Mouse (Mus musculus) ES-E14 (cell line): ENCODE results near the gene Col25a1. TPM values are rescaled to one million over a fixed set of nuclear protein-coding genes. Genes with fewer than 3 reads are reported as not detected.

Source experiments
- DNase-seq: peaks from one replicate; pipeline ENCODE4 v3.0.0-alpha.2; 2013; ENCODE audit warnings: low read depth, low spot score
- H3K27ac ChIP-seq: 2 replicates; pipeline ENCODE4 v1.5.1; 2012; ENCODE audit warnings: low read depth, mild to moderate bottlenecking, low read length, moderate library complexity, mixed read lengths; ENCODE audit not compliant: poor library complexity, insufficient read depth, severe bottlenecking
- H3K36me3 ChIP-seq: 2 replicates; pipeline ENCODE4 v1.6.1; 2012; ENCODE audit warnings: mild to moderate bottlenecking, low read length, moderate library complexity, mixed read lengths; ENCODE audit not compliant: control insufficient read depth, poor library complexity, insufficient read depth, severe bottlenecking
- H3K4me1 ChIP-seq, 2 experiments: fragments of 150-350 bp in 1 of 2; sonication (generic) in 1 of 2; 2 replicates each; pipeline ENCODE4 v1.6.1; 2012; ENCODE audit warnings: low read length in 2 of 2, mild to moderate bottlenecking in 1 of 2, mixed read lengths in 1 of 2; ENCODE audit not compliant: control insufficient read depth in 2 of 2, insufficient read depth in 2 of 2, poor library complexity in 1 of 2
- H3K4me3 ChIP-seq, 2 experiments: fragments of 150-350 bp in 1 of 2; sonication (generic) in 1 of 2; 2 replicates each; pipeline ENCODE4 v1.5.1; 2012; ENCODE audit warnings: low read length in 2 of 2, low read depth in 1 of 2, mild to moderate bottlenecking in 1 of 2, mixed read lengths in 1 of 2; ENCODE audit not compliant: insufficient read depth in 1 of 2, poor library complexity in 1 of 2, severe bottlenecking in 1 of 2
- H3K9ac ChIP-seq: 2 replicates; pipeline ENCODE4 v1.6.1; 2012; ENCODE audit warnings: low read depth, mild to moderate bottlenecking, low read length, mixed read lengths; ENCODE audit not compliant: poor library complexity, insufficient read depth, severe bottlenecking
- H3K9me3 ChIP-seq: fragments of 150-350 bp; sonication (generic); 2 replicates; pipeline ENCODE4 v1.6.1; 2012; ENCODE audit warnings: low read depth, mild to moderate bottlenecking, low read length; ENCODE audit not compliant: control insufficient read depth, insufficient read depth
- CHD2 ChIP-seq: IDR thresholded peaks from 2 replicates; pipeline ENCODE4 v1.6.1; 2014; ENCODE audit warnings: mild to moderate bottlenecking, low read depth, low read length, inconsistent platforms
- HCFC1 ChIP-seq: IDR thresholded peaks from 2 replicates; pipeline ENCODE4 v1.6.1; 2012; ENCODE audit warnings: low read length, inconsistent platforms, borderline replicate concordance; ENCODE audit not compliant: insufficient read depth
- MAFK ChIP-seq: IDR thresholded peaks from 2 replicates; pipeline ENCODE4 v1.6.1; 2014; ENCODE audit warnings: mild to moderate bottlenecking, low read depth, low read length, inconsistent platforms; ENCODE audit not compliant: insufficient read depth
- ZC3H11A ChIP-seq: IDR thresholded peaks from 2 replicates; pipeline ENCODE4 v1.6.1; 2012; ENCODE audit warnings: low read depth, mild to moderate bottlenecking, inconsistent platforms, low read length, borderline replicate concordance
- ZNF384 ChIP-seq: IDR thresholded peaks from 2 replicates; pipeline ENCODE4 v1.6.1; 2012; ENCODE audit warnings: low read depth, low read length, inconsistent platforms
- in situ Hi-C, 2 experiments: fragments of 600-800 bp; cut with MboI; formaldehyde crosslinking; loops; one replicate each; pipeline ENCODE4 v1.15.1; 2025; ENCODE audit warnings: low sequenced_read_pairs in 2 of 2, inconsistent platforms in 1 of 2; ENCODE audit not compliant: unreplicated experiment in 2 of 2
- total RNA-seq: library from RNA; depleted of rRNA; stranded (reverse); fragments of 300-350 nt; gene quantifications from 2 replicates; pipeline ENCODE4 v1.2.3, GENCODE M21; 2012

Gene Col25a1
- total RNA-seq, 1 experiment, result 0.45 TPM

GRCm38 (mm10) chr3:130237852-130238251, 106.6 kb downstream of the Col25a1 start:
- in situ Hi-C loops, result no loop called here
- H3K4me1 ChIP-seq, result no peaks in the 10 kb centered on the region
- H3K27ac ChIP-seq, result no peak overlapping the region
- no peak overlapping the region for H3K4me3 ChIP-seq
- DNase-seq, result no peak
- H3K9me3 ChIP-seq, result no peaks in the 10 kb centered on the region
- TF ChIP-seq MAFK (no peak), HCFC1 (no peak), ZC3H11A (no peak), ZNF384 (no peak), CHD2 (no peak)
- no peaks in the 10 kb centered on the region for H3K36me3 ChIP-seq
- no peak overlapping the region for H3K9ac ChIP-seq

- Histone ChIP-seq H3K9ac (no peak overlapping the region), H3K27ac (no peak overlapping the region), H3K4me3 (no peak overlapping the region), H3K36me3 (no peaks in the 10 kb centered on the region), H3K4me1 (no peaks in the 10 kb centered on the region), H3K9me3 (no peaks in the 10 kb centered on the region)
- in situ Hi-C loops, result no loop called here
- TF ChIP-seq MAFK (no peak), HCFC1 (no peak), ZC3H11A (no peak), ZNF384 (no peak), CHD2 (no peak)
- DNase-seq, result no peak
Observed at GRCm38 (mm10) chr3:130241924-130242323, 110.6 kb downstream of the Col25a1 start.

- H3K9me3 ChIP-seq, result no peaks in the 10 kb centered on the region
- H3K4me1 ChIP-seq, result no peaks in the 10 kb centered on the region
- no peak overlapping the region for H3K27ac ChIP-seq
- no peak overlapping the region for H3K9ac ChIP-seq
- TF ChIP-seq CHD2, result no peak
- TF ChIP-seq HCFC1, result no peak
- TF ChIP-seq ZC3H11A, result no peak
- TF ChIP-seq MAFK, result no peak
- TF ChIP-seq ZNF384, result no peak
- in situ Hi-C loops, result no loop called here
- no peaks in the 10 kb centered on the region for H3K36me3 ChIP-seq
- H3K4me3 ChIP-seq, result no peak overlapping the region
- DNase-seq, result no peak
Observed at GRCm38 (mm10) chr3:130242647-130243296, 111.5 kb downstream of the Col25a1 start.

- H3K4me1 ChIP-seq, result no peaks in the 10 kb centered on the region
- no peaks in the 10 kb centered on the region for H3K36me3 ChIP-seq
- no peaks in the 10 kb centered on the region for H3K9me3 ChIP-seq
- no peak for DNase-seq
- TF ChIP-seq MAFK (no peak), ZC3H11A (no peak), ZNF384 (no peak), CHD2 (no peak), HCFC1 (no peak)
- no peak overlapping the region for H3K9ac ChIP-seq
- H3K4me3 ChIP-seq, result no peak overlapping the region
- in situ Hi-C loops, result no loop called here
- no peak overlapping the region for H3K27ac ChIP-seq
Observed at GRCm38 (mm10) chr3:130252355-130252754, 121.1 kb downstream of the Col25a1 start.

- H3K9ac ChIP-seq, result no peak overlapping the region
- no peaks in the 10 kb centered on the region for H3K36me3 ChIP-seq
- no peak overlapping the region for H3K27ac ChIP-seq
- H3K9me3 ChIP-seq, result no peaks in the 10 kb centered on the region
- H3K4me3 ChIP-seq, result no peak overlapping the region
- TF ChIP-seq MAFK (no peak), ZNF384 (no peak), ZC3H11A (no peak), CHD2 (no peak), HCFC1 (no peak)
- in situ Hi-C loops, result no loop called here
- H3K4me1 ChIP-seq, result no peaks in the 10 kb centered on the region
- DNase-seq, result no peak
Observed at GRCm38 (mm10) chr3:130256059-130256458, 124.8 kb downstream of the Col25a1 start.
